Mouse (Mus musculus) erythroblast, embryonic 14.5 days (primary cell): ENCODE measurements around the gene Golt1a. TPM values are rescaled to one million over a fixed set of nuclear protein-coding genes. Genes with fewer than 3 reads are reported as not detected.

Source experiments
- H3K27me3 ChIP-seq: 2 replicates; pipeline ENCODE4 v1.6.1; 2012; ENCODE audit warnings: inconsistent platforms; ENCODE audit not compliant: control insufficient read depth
- H3K36me3 ChIP-seq: 2 replicates; pipeline ENCODE4 v1.6.1; 2012; ENCODE audit warnings: mild to moderate bottlenecking, inconsistent platforms; ENCODE audit not compliant: control insufficient read depth
- H3K4me1 ChIP-seq: 2 replicates; pipeline ENCODE4 v1.6.1; 2012; ENCODE audit warnings: inconsistent platforms; ENCODE audit not compliant: control insufficient read depth
- H3K4me3 ChIP-seq: replicated peaks from 2 replicates; pipeline ENCODE3; 2012; ENCODE audit warnings: moderate library complexity, mild to moderate bottlenecking, inconsistent platforms
- H3K9me3 ChIP-seq: 2 replicates; pipeline ENCODE4 v1.6.1; 2012; ENCODE audit warnings: low read length, inconsistent platforms, mixed read lengths; ENCODE audit not compliant: control insufficient read depth
- GATA1 ChIP-seq: IDR thresholded peaks from 2 replicates; pipeline ENCODE4 v1.6.1; 2012; ENCODE audit warnings: low read length, inconsistent platforms, mixed read lengths
- TAL1 ChIP-seq: IDR thresholded peaks from 3 replicates; pipeline ENCODE4 v1.6.1; 2012; ENCODE audit warnings: low read length, inconsistent platforms, mixed read lengths
- polyA plus RNA-seq: library from polyadenylated mRNA; stranded (reverse); fragments of >175 nt; gene quantifications from 2 replicates; pipeline ENCODE4 v1.2.3, GENCODE M21; 2012

Golt1a gene
- polyA plus RNA-seq, 1 experiment, result not detected

DNA sequence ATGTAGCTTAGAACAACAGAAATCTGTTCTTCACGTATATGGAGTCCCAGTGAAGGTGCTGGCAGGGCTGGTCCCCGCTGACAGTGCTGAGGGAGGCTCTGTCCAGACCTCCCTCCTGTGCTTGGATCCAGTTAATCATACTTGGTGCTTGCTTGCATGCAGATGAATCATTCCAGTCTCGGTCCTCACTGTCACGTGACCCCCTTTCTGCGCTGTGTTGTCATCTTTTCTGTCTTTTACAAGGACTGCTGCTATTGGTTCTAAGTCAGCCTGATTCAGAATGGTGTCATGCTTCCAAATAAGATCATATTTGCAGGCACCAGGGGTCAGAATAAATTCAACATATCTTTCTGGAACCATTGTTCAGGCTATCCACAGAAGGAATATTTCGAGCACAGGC, 17.7 kb upstream of the Golt1a start:
- Histone ChIP-seq H3K36me3 (no peaks in the 10 kb centered on the region; the same call in 1 of the 2 replicates), H3K9me3 (no peaks in the 10 kb centered on the region), H3K27me3 (no peaks in the 10 kb centered on the region), H3K4me1 (no peaks in the 10 kb centered on the region), H3K4me3 (no peak overlapping the region)
- TF ChIP-seq TAL1 (no peak), GATA1 (no peak)

DNA sequence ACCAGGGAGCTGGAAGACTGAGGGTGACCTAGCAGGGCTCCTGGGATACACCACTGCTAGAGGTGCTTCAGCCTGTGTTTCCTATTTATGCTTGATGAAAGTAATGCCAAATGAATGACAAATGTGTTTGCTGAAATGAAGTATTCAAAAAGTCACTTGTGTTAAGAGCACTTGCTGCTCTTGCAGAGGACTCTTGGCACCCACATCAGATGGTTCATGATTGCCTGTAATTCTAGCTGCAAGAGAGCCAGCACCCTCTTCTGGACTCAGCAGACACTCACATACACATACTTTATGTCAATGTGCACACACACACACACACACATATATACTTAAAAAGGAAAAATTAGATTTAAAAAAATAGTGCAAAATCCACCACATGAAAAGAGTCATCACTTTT, 17.0 kb upstream of the Golt1a start:
- Histone ChIP-seq H3K4me1 (no peaks in the 10 kb centered on the region), H3K4me3 (no peak overlapping the region), H3K36me3 (no peaks in the 10 kb centered on the region; the same call in 1 of the 2 replicates), H3K9me3 (no peaks in the 10 kb centered on the region), H3K27me3 (no peaks in the 10 kb centered on the region)
- TF ChIP-seq TAL1, result no peak

DNA sequence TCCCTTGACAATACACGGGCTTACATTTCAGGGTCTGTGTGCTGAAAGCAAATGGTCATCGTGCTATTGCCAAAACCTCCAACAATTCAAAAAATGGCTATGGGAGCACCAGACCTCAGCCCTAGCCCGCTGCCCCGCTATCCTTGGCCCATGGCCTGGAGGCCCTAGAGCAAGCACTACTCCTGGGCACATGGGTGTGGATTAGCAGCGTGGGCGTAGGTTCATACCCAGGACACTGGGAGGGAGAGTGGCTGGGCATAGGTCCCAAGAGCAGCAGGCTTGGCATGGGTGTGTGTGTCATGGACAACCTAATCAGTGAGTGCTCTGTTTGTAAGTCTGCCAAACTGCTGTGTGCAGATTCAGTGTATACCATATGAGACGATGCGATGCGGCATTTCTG, 13.2 kb upstream of the Golt1a start:
- Histone ChIP-seq H3K4me1 (no peaks in the 10 kb centered on the region), H3K9me3 (no peaks in the 10 kb centered on the region), H3K27me3 (no peaks in the 10 kb centered on the region), H3K36me3 (no peaks in the 10 kb centered on the region; the same call in 1 of the 2 replicates), H3K4me3 (no peak overlapping the region)
- TF ChIP-seq TAL1, result no peak
- TF ChIP-seq GATA1, result no peak

DNA sequence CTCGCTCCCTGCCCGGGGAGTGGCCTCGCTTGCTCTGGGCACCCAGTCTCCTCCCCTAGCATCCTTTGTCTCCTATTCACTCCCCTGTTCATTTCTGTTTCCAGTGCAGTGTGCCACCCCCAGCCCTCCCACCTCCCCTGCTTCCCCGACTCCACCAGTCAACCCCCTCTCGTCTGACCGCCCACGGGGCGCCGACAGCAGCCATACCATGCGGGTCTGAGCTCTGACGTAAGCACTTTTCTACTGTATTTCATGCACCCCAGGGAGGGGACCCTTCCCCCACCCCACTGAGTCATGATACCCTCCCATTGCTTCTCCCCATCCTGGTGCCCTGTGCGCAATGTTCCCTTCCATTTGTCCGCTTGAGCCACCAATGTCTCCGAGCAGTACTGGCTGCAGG, 10.8 kb upstream of the Golt1a start:
- Histone ChIP-seq H3K4me3 (no peak overlapping the region), H3K9me3 (no peaks in the 10 kb centered on the region), H3K27me3 (no peaks in the 10 kb centered on the region), H3K4me1 (no peaks in the 10 kb centered on the region), H3K36me3 (no peaks in the 10 kb centered on the region; the same call in 1 of the 2 replicates)
- TF ChIP-seq TAL1, result no peak
- no peak for TF ChIP-seq GATA1

DNA sequence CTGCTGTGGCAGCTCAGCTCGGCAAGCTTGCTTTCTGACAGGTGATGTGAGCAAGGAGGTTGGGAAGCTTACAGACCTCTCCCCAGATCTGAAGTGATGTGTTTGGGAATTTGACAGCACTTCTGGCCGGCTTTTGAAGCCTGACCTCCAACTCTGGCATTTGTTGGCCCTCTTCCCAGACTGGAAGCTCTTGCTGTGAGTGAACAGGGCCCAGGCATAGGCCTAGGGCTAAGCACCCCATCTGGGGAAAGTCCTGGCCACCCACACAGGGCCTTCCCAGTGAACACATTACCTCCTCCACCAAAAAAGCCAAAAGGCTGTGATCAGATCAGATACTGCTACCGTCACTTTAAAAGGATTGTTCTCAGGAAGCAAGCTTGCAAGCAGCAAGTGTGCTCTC, 7.1 kb upstream of the Golt1a start:
- TF ChIP-seq GATA1 (no peak), TAL1 (no peak)
- H3K27me3 ChIP-seq, result no peaks in the 10 kb centered on the region

DNA sequence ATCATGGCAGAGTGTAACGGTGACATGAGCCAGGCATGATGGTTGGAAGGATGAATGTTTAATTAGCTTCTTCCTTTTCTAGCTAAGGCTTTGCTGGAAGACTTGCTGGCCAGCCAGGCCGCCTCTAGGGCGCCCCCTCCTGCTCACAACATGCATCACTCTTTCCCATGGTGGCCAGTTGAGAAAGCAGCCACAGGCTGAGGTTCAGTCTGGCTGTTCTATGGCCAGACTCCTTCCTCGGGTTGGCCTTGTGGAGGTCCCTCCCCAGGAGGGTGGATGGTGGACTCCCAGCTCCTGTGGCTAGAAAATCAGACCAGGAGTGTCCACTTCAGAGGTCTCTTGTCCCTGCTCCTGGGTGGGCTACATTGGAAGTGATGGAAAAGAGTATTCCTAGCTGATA, 2.8 kb upstream of the Golt1a start:
- Histone ChIP-seq H3K27me3 (no peaks in the 10 kb centered on the region), H3K4me3 (no peak overlapping the region), H3K36me3 (no peaks in the 10 kb centered on the region), H3K4me1 (no peaks in the 10 kb centered on the region), H3K9me3 (peaks cover 4% of the 10 kb centered on the region; the same call in 1 of the 2 replicates)
- no peak for TF ChIP-seq TAL1
- TF ChIP-seq GATA1, result no peak

More for the DNA sequence above, 7.1 kb upstream of the Golt1a start:
- H3K4me1 ChIP-seq, result no peaks in the 10 kb centered on the region
- no peak overlapping the region for H3K4me3 ChIP-seq
- H3K9me3 ChIP-seq, result peaks cover 4% of the 10 kb centered on the region; the same call in 1 of the 2 replicates
- no peaks in the 10 kb centered on the region; the same call in 1 of the 2 replicates for H3K36me3 ChIP-seq

DNA sequence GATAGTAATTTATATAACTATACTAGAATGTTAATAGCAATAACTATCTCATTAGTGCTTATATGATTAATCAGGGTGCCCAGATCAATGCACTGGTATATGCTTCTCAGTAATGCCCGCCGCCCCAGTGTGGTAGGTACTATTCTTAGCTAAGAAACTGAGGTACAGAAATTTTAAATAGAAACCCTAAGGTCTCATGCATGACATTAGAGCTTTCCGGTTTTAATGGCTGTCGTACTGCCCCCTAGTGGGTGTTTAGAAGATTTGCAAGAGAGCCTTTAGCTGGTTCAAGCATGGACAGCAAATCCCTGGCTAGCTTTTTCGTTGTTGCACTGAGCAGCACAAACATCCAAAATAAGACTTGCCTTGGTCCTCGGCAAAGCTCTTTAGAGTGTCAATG, 2.3 kb upstream of the Golt1a start:
- peaks cover 4% of the 10 kb centered on the region; the same call in 1 of the 2 replicates for H3K9me3 ChIP-seq
- no peaks in the 10 kb centered on the region for H3K27me3 ChIP-seq
- no peaks in the 10 kb centered on the region; the same call in 1 of the 2 replicates for H3K4me1 ChIP-seq
- no peak overlapping the region for H3K4me3 ChIP-seq
- TF ChIP-seq GATA1, result no peak
- TF ChIP-seq TAL1, result no peak
- H3K36me3 ChIP-seq, result no peaks in the 10 kb centered on the region

DNA sequence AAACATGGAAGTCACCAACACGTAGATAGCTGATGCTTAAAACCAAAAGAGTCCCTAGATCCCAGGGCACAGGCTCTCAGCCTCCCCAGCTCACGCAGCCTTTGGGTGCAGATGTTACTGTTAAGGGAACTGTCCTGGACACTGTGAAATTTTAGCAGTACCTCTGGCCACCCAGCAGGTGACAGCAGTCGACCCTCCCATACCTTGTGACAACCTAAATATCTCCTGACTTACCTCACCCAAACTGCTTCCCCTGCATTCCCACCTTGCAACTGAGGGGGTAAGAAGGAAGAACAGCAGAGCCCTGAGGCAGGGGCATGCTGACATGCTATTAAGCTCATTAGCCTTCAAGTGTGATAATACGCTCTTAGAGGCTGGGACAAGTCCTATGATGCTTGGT, 1.6 kb downstream of the Golt1a start:
- H3K36me3 ChIP-seq, result no peaks in the 10 kb centered on the region
- H3K4me1 ChIP-seq, result no peaks in the 10 kb centered on the region; the same call in 1 of the 2 replicates
- no peaks in the 10 kb centered on the region; the same call in 1 of the 2 replicates for H3K27me3 ChIP-seq
- H3K9me3 ChIP-seq, result no peaks in the 10 kb centered on the region
- TF ChIP-seq TAL1, result no peak
- H3K4me3 ChIP-seq, result no peak overlapping the region

DNA sequence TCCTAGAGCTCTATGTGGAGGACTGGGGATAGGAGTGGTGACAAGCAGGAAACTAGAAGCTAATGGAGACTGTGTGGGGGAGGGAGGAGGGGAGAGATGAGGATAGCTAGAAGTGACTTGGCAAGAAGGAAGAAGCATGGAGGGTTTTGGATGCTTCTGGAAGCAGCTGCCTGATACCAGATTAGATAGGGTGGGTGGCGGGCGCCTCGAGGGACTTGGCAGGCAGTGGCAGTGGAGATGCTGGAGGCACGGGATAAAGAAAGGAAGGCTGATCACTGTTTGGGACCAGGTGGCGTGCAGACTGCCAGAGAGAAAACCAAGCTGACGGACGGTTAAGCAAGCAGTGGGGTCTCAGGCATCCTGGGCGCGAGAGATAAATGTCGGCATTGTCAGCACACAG, 2.3 kb downstream of the Golt1a start:
- Histone ChIP-seq H3K4me3 (no peak overlapping the region), H3K4me1 (no peaks in the 10 kb centered on the region; the same call in 1 of the 2 replicates), H3K9me3 (no peaks in the 10 kb centered on the region), H3K36me3 (no peaks in the 10 kb centered on the region), H3K27me3 (no peaks in the 10 kb centered on the region; the same call in 1 of the 2 replicates)
- no peak for TF ChIP-seq TAL1
- TF ChIP-seq GATA1, result no peak

DNA sequence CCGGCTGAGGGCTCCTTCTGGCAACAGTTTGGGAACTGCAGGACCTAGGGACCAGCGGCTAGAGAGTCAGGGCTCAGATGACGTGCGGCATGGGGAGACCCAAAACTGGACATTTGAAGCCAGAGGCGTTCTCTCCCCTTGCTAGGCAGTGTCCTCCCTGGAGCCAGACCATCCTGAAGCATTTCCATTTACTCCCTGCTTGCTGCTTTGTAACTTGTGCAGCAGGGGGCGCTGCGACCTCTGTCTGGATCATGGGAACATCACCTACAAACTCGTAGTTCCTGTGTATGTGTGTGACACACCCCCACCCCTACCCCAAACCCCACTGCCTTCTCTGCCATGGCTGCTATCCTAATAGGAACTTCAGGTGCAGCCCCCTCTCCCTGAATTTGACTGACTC, 4.8 kb downstream of the Golt1a start:
- no peaks in the 10 kb centered on the region; the same call in 1 of the 2 replicates for H3K4me1 ChIP-seq
- no peaks in the 10 kb centered on the region; the same call in 1 of the 2 replicates for H3K27me3 ChIP-seq
- H3K9me3 ChIP-seq, result peaks cover 12% of the 10 kb centered on the region
- H3K4me3 ChIP-seq, result no peak overlapping the region
- no peaks in the 10 kb centered on the region for H3K36me3 ChIP-seq
- TF ChIP-seq TAL1 (no peak), GATA1 (no peak)
